Mouse (Mus musculus): ENCODE measurements around the gene Vmn1r211. TPM values are rescaled to one million over a fixed set of nuclear protein-coding genes. Genes with fewer than 3 reads are reported as not detected.

The Vmn1r211 gene
- not detected for polyA plus RNA-seq (2017; shearing (Covaris generic))

DNA sequence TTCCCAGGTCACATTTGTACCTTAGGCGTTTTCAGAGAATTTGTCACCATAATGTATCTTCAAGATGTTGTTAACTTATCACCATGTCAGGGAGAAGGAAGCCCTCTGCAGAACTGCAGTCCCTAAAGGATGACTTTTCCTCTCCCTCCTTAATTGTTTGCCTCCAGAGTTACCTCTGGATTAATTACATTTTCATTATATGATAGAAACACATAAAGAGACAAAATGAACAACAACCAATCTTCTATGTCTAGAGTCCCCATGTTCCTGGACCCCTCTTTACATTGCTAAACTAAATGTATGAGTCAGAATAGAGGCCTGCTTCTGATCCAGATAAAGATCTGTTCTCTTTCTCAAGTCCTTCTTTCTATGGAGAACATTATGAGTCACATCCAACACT lies at the start of gene Vmn1r211:
Gene Vmn1r211 (minus strand): TSS at position 101 of the 400 bp plus-strand sequence.

DNA sequence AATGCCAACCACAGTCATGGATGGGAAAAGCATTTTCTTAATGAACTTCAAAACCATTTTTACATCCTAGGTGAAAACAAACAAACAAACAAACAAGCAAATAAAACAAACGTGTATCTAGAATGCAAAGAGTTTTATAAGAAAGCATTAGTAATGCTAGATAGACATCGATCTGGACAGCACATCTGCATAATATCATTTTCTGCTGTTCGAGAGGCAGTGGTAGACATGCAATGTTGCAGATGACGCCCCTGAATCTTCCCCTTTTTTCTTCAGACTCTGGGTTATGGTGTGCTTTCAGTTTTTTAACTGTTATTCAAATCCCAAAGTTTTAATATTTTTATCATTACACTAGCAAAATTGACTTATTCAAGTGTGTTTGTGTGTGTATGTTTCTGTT lies 26.7 kb upstream of the Vmn1r211 start, which contains the start of gene Vmn1r212:
Gene Vmn1r212 (minus strand): TSS at position 101 of the 400 bp plus-strand sequence.

DNA sequence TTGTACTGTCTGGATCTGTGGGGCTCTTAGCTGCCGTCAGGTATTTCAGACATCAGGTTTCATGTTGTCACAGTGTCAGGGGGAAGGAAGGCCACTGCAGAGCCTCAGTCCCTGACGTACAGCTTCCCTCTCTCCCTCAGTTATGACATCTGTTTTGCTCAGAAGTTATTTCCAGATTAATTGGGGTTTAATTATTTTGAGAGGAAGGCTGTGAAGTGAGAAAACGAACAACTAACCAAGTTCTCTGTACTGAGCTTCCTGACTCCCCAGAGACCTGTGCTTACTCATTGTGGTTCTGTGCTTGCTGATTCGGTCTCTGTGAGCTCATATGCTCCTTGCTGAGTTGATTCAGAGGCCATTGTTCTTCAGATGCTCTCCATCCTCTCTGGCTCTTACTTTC lies 26.1 kb downstream of the Vmn1r211 start, which contains the start of gene Vmn1r210:
Gene Vmn1r210 (minus strand): TSS at position 101 of the 400 bp plus-strand sequence.

DNA sequence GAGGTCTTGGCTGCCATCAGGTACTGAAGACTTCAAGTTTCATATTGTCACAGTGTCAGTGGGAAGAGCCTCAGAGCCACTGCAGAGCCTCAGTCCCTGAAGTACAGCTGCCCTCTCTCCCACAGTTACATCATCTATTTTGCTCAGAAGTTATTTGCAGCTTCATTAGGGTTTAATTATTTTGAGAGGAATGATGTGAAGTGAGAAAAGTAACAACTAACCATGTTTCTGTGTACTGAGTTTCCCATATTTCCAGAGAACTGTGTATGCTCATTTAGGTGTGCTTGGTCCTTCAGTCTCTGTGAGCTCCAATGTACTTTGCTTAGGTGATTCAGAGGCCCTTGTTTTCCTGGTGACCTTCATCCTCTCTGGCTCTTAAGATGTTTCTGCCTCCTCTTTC lies 47.8 kb downstream of the Vmn1r211 start, which contains the start of gene Vmn1r209:
Gene Vmn1r209 (minus strand): TSS at position 101 of the 400 bp plus-strand sequence.

Other genes starting within 250 kb of the Vmn1r211 start
- gene Vmn1r206, start 233.3 kb downstream of the Vmn1r211 start, polyA plus RNA-seq (2017; shearing (Covaris generic)) = not detected
- gene Vmn1r207-ps, start 127.9 kb downstream of the Vmn1r211 start, polyA plus RNA-seq (2017; shearing (Covaris generic)) = under 1 TPM; 0.12 to 0.76 TPM
- 1 to 10 TPM in 1 of 2 experiments, under 1 TPM in 1; 0.20 to 1.1 TPM for gene Vmn1r208, start 80.2 kb downstream of the Vmn1r211 start, polyA plus RNA-seq (2017; shearing (Covaris generic))
- gene Vmn1r209, start 47.9 kb downstream of the Vmn1r211 start, polyA plus RNA-seq (2017; shearing (Covaris generic)) = under 1 TPM; 0.06 to 0.56 TPM
- gene Vmn1r210, start 26.2 kb downstream of the Vmn1r211 start, polyA plus RNA-seq (2017; shearing (Covaris generic)) = 1 to 10 TPM in 1 of 2 experiments, under 1 TPM in 1; 0.34 to 1.1 TPM
- not detected for gene Vmn1r212, start 26.6 kb upstream of the Vmn1r211 start, polyA plus RNA-seq (2017; shearing (Covaris generic))
- not detected for gene Vmn1r213, start 150.1 kb upstream of the Vmn1r211 start, polyA plus RNA-seq (2017; shearing (Covaris generic))
- under 1 TPM; 0.10 to 0.89 TPM for gene Vmn1r214, start 172.9 kb upstream of the Vmn1r211 start, polyA plus RNA-seq (2017; shearing (Covaris generic))
- under 1 TPM in 1 of 2 experiments, not detected in 1; 0.13 TPM for gene Vmn1r215, start 210.5 kb upstream of the Vmn1r211 start, polyA plus RNA-seq (2017; shearing (Covaris generic))

Measured in inflammation-experienced regulatory T-cells (primary cell).